Comparison of ENCODE assay signal across 21 mouse cellular contexts in genomic region chr11:17417656-17418289, GRCm38 (mm10).
DNase-seq lines count a peak whose midpoint lies in the region; ATAC-seq lines count a peak whose summit lies in the region.
"Had no signal": no experiment of that assay in that cellular context is flagged by ENCODE, and none has a peak within 500 bp of the region (broad histone marks: within the 10 kb centered on the region; RNA-seq: fewer than 3 reads in every experiment).

No protein-coding gene starts in this region.

- H3K27ac ChIP-seq in midbrain, embryonic 14.5 days (replicated peaks; ENCODE audit: low read depth, low read length) = no peak overlapping the region
- no peak overlapping the region for H3K27ac ChIP-seq in midbrain, embryonic 16.5 days (ENCODE audit: low read length)
- H3K27ac ChIP-seq in forebrain, embryonic 13.5 days = no peak overlapping the region
- H3K27ac ChIP-seq in hindbrain, embryonic 14.5 days = no peak overlapping the region
- H3K27ac ChIP-seq: embryonic facial prominence, embryonic 10.5 days; limb, embryonic 12.5 days; liver, embryonic 12.5 days; stomach, postnatal 0 days had no signal

- H3K9ac ChIP-seq in midbrain, embryonic 14.5 days (replicated peaks; ENCODE audit: low read length) = no peak overlapping the region
- H3K9ac ChIP-seq in midbrain, embryonic 16.5 days (ENCODE audit: low read depth, low read length) = no peak overlapping the region
- no peak overlapping the region for H3K9ac ChIP-seq in forebrain, embryonic 13.5 days
- H3K9ac ChIP-seq in hindbrain, embryonic 14.5 days = no peak overlapping the region
- H3K9ac ChIP-seq: heart, embryonic 12.5 days; limb, embryonic 12.5 days; liver, embryonic 12.5 days; lung, embryonic 14.5 days had no signal

- DNase-seq in cerebellum, postnatal 14 days = peak; percentile 28 to 41
- DNase-seq in cerebellum, adult 18-20 months = no peak
- peak; percentile 25 for DNase-seq in midbrain, embryonic 14.5 days
- DNase-seq in hindbrain, embryonic 14.5 days (ENCODE audit: low spot score) = no peak
- DNase-seq in lung, adult 18-20 months = no peak
- DNase-seq in urinary bladder, postnatal 10 days (ENCODE audit: low spot score) = no peak
- DNase-seq: heart, postnatal 14 days; kidney, adult 9 months; kidney, postnatal 36 days; lung, embryonic 14.5 days; lung, postnatal 4 days; right cerebral cortex, adult 18-20 months had no signal

- peak; percentile 57 for ATAC-seq in midbrain, embryonic 14.5 days (ENCODE audit: low FRiP score, low TSS enrichment)
- no peak for ATAC-seq in midbrain, embryonic 16.5 days
- peak; percentile 61 for ATAC-seq in forebrain, embryonic 13.5 days
- peak; percentile 84 for ATAC-seq in hindbrain, embryonic 14.5 days (ENCODE audit: low FRiP score)
- ATAC-seq: inflammation-experienced regulatory T-cells, adult 6 months; liver, embryonic 12.5 days had no signal

- H3K9me3 ChIP-seq in midbrain, embryonic 14.5 days (ENCODE audit: control insufficient read depth, low read length) = peaks cover 7% of the 10 kb centered on the region; the same call in 1 of the 2 replicates
- peaks cover 7% of the 10 kb centered on the region for H3K9me3 ChIP-seq in midbrain, embryonic 16.5 days (replicated peaks; ENCODE audit: control insufficient read depth, low read length, poor library complexity, severe bottlenecking)
- H3K9me3 ChIP-seq in forebrain, embryonic 13.5 days (replicated peaks) = peaks cover 9% of the 10 kb centered on the region; the same call in 1 of the 2 replicates
- peaks cover 9% of the 10 kb centered on the region for H3K9me3 ChIP-seq in hindbrain, embryonic 14.5 days (ENCODE audit: control insufficient read depth, low read length)
- H3K9me3 ChIP-seq: heart, embryonic 12.5 days; liver, embryonic 12.5 days had no signal

- no peaks in the 10 kb centered on the region for H3K27me3 ChIP-seq in midbrain, embryonic 14.5 days (ENCODE audit: control insufficient read depth, insufficient read depth, low read length)
- no peaks in the 10 kb centered on the region for H3K27me3 ChIP-seq in midbrain, embryonic 16.5 days (ENCODE audit: control insufficient read depth, insufficient read depth, low read depth, low read length)
- no peaks in the 10 kb centered on the region for H3K27me3 ChIP-seq in forebrain, embryonic 13.5 days
- H3K27me3 ChIP-seq in hindbrain, embryonic 14.5 days (ENCODE audit: control insufficient read depth, insufficient read depth, low read length) = no peaks in the 10 kb centered on the region
- H3K27me3 ChIP-seq: CH12.LX; heart, embryonic 12.5 days; liver, embryonic 12.5 days had no signal

- no peaks in the 10 kb centered on the region for H3K36me3 ChIP-seq in midbrain, embryonic 14.5 days (ENCODE audit: control insufficient read depth, insufficient read depth, low read length)
- no peaks in the 10 kb centered on the region for H3K36me3 ChIP-seq in midbrain, embryonic 16.5 days (ENCODE audit: control insufficient read depth, insufficient read depth, low read length)
- no peaks in the 10 kb centered on the region for H3K36me3 ChIP-seq in forebrain, embryonic 13.5 days (ENCODE audit: poor library complexity, severe bottlenecking)
- no peaks in the 10 kb centered on the region for H3K36me3 ChIP-seq in hindbrain, embryonic 14.5 days (replicated peaks; ENCODE audit: control insufficient read depth, insufficient read depth)
- H3K36me3 ChIP-seq: embryonic facial prominence, embryonic 10.5 days; heart, embryonic 12.5 days; limb, embryonic 12.5 days; liver, embryonic 12.5 days had no signal

- no peaks in the 10 kb centered on the region for H3K4me1 ChIP-seq in midbrain, embryonic 14.5 days (ENCODE audit: control insufficient read depth, insufficient read depth, low read length)
- no peaks in the 10 kb centered on the region for H3K4me1 ChIP-seq in midbrain, embryonic 16.5 days (ENCODE audit: control insufficient read depth, insufficient read depth, low read length)
- H3K4me1 ChIP-seq in forebrain, embryonic 13.5 days = peaks cover 9% of the 10 kb centered on the region; the same call in 1 of the 2 replicates
- no peaks in the 10 kb centered on the region for H3K4me1 ChIP-seq in hindbrain, embryonic 14.5 days (replicated peaks; ENCODE audit: control insufficient read depth, insufficient read depth, low read length)
- H3K4me1 ChIP-seq: heart, embryonic 12.5 days; limb, embryonic 12.5 days; liver, embryonic 12.5 days had no signal

- H3K4me3 ChIP-seq in midbrain, embryonic 14.5 days (replicated peaks; ENCODE audit: low read depth, low read length) = no peak overlapping the region
- H3K4me3 ChIP-seq in midbrain, embryonic 16.5 days (ENCODE audit: low read depth, low read length) = no peak overlapping the region
- no peak overlapping the region for H3K4me3 ChIP-seq in forebrain, embryonic 13.5 days
- no peak overlapping the region for H3K4me3 ChIP-seq in hindbrain, embryonic 14.5 days (replicated peaks; ENCODE audit: low read length)
- H3K4me3 ChIP-seq: embryonic facial prominence, embryonic 10.5 days; heart, embryonic 12.5 days; limb, embryonic 12.5 days; liver, embryonic 12.5 days had no signal

- no peak overlapping the region for H3K4me2 ChIP-seq in midbrain, embryonic 14.5 days (ENCODE audit: low read length)
- H3K4me2 ChIP-seq in midbrain, embryonic 16.5 days (ENCODE audit: low read length) = no peak overlapping the region
- H3K4me2 ChIP-seq in forebrain, embryonic 13.5 days = no peak overlapping the region
- H3K4me2 ChIP-seq in hindbrain, embryonic 14.5 days (replicated peaks) = no peak overlapping the region
- H3K4me2 ChIP-seq: heart, embryonic 12.5 days; limb, embryonic 12.5 days; liver, embryonic 12.5 days; lung, embryonic 14.5 days had no signal

- 69% methylated on average over 4 of the region's 4 CpGs for WGBS in midbrain, embryonic 14.5 days
- WGBS in midbrain, embryonic 16.5 days = 62% methylated on average over 4 of the region's 4 CpGs
- 65% methylated on average over 4 of the region's 4 CpGs for whole genome bisulfite sequencing in forebrain, embryonic 13.5 days
- WGBS in hindbrain, embryonic 14.5 days = 53% methylated on average over 4 of the region's 4 CpGs

Comparison
In these comparisons a context has a peak if more than half of its experiments do, and no peak if none do; other contexts are left out.
1. DNase-seq: peak in cerebellum, postnatal 14 days (2 of 2) and midbrain, embryonic 14.5 days (single experiment); none in cerebellum, adult 18-20 months (0 of 2), hindbrain, embryonic 14.5 days (single experiment), lung, adult 18-20 months (0 of 2) and urinary bladder, postnatal 10 days (single experiment).